Mouse (Mus musculus) stomach, postnatal 0 days (tissue): ENCODE measurements around the gene Ern1. TPM values are rescaled to one million over a fixed set of nuclear protein-coding genes. Genes with fewer than 3 reads are reported as not detected.
A peak's percentile ranks its signal among the peaks of the same experiment; 100 is the strongest.

Experiments
- ATAC-seq: fragments of 200-750 bp; cut with Nextera tagmentation; 2 replicates; pipeline ENCODE4 v1.8.0; 2017; ENCODE audit not compliant: low FRiP score, low TSS enrichment
- DNase-seq: peaks from one replicate; pipeline ENCODE4 v3.0.0-alpha.2; 2016; ENCODE audit warnings: low spot score
- H3K27ac ChIP-seq: fragments of 300-500 bp; sonication (generic); replicated peaks from 2 replicates; pipeline ENCODE4 v1.5.1; 2014; ENCODE audit warnings: mild to moderate bottlenecking, control low read depth
- H3K27me3 ChIP-seq: fragments of 300-500 bp; sonication (generic); 2 replicates; pipeline ENCODE4 v1.6.1; 2014; ENCODE audit warnings: low read length; ENCODE audit not compliant: control insufficient read depth, insufficient read depth
- H3K36me3 ChIP-seq: fragments of 300-500 bp; sonication (generic); 2 replicates; pipeline ENCODE4 v1.6.1; 2014; ENCODE audit warnings: low read length, mixed read lengths; ENCODE audit not compliant: control insufficient read depth, insufficient read depth
- H3K4me1 ChIP-seq: fragments of 300-500 bp; sonication (generic); replicated peaks from 2 replicates; pipeline ENCODE4 v1.6.1; 2014; ENCODE audit warnings: antibody characterized with exemption; ENCODE audit not compliant: control insufficient read depth, insufficient read depth
- H3K4me2 ChIP-seq: fragments of 300-500 bp; sonication (generic); replicated peaks from 2 replicates; pipeline ENCODE4 v1.6.1; 2014; ENCODE audit warnings: low read depth, mild to moderate bottlenecking, control low read depth, moderate library complexity
- H3K4me3 ChIP-seq: fragments of 300-500 bp; sonication (generic); 2 replicates; pipeline ENCODE4 v1.5.1; 2014; ENCODE audit warnings: low read depth, low read length, control low read depth
- H3K9ac ChIP-seq: fragments of 300-500 bp; sonication (generic); 2 replicates; pipeline ENCODE4 v1.6.1; 2014; ENCODE audit warnings: mild to moderate bottlenecking, low read length, control low read depth, mixed read lengths
- H3K9me3 ChIP-seq: fragments of 300-500 bp; sonication (generic); 2 replicates; pipeline ENCODE4 v1.6.1; 2016; ENCODE audit warnings: low read length; ENCODE audit not compliant: control insufficient read depth
- CTCF ChIP-seq: IDR thresholded peaks from 2 replicates; pipeline ENCODE4 v1.5.1; 2016; ENCODE audit warnings: antibody characterized with exemption, low read depth, mild to moderate bottlenecking, moderate library complexity
- EP300 ChIP-seq: optimal IDR thresholded peaks from 2 replicates; pipeline ENCODE3; 2016; ENCODE audit warnings: antibody characterized with exemption
- WGBS: fragments of 180-500 bp; shearing (Covaris S2); extraction: QIAGEN DNeasy Blood & Tissue Kit; methylation state at CpG from one replicate; pipeline ENCODE4 v1.1.7; 2014; 5-methylcytosine and 5-hydroxymethylcytosine counted together
- polyA plus RNA-seq: library from polyadenylated mRNA; unstranded; fragments of >200 nt; fragmentation: Nextera tagmentation; extraction: Ambion mirVana; gene quantifications from 2 replicates; pipeline ENCODE4 v1.2.1, GENCODE M21; 2015

Ern1 gene
- polyA plus RNA-seq, 1 experiment from 2014 or later = 3.7 TPM

GRCm38 (mm10) chr11:106417860-106418259 lies 69.8 kb downstream of the Ern1 start:
- no peak for TF ChIP-seq EP300
- WGBS = 82% methylated on average over 2 of the region's 2 CpGs
- no peaks in the 10 kb centered on the region for H3K4me1 ChIP-seq
- no peak overlapping the region for H3K4me2 ChIP-seq
- H3K27ac ChIP-seq = no peak overlapping the region
- no peaks in the 10 kb centered on the region for H3K27me3 ChIP-seq
- H3K4me3 ChIP-seq = no peak overlapping the region
- no peaks in the 10 kb centered on the region for H3K9me3 ChIP-seq
- ATAC-seq = no peak
- peaks cover 4% of the 10 kb centered on the region for H3K36me3 ChIP-seq
- DNase-seq = no peak
- H3K9ac ChIP-seq = no peak overlapping the region

DNA sequence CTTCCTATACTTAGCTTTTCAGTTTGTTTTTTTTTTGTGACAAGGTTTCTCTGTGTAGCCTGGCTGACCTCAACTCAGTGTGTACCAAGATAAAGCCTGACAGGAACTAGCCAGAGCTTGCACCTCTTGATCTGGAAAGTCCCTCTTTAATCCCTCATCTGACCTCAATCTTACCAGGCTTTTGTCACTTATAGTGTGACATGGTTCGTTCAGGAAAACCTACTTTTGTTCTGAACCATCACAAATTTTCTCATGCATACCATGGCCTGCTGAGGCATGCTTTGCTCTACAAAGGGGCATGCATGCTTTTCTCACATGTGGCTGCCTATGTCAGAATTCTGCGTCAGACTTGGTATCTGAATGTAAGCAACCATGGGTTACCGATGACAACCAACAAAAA lies 71.3 kb downstream of the Ern1 start:
- no peak overlapping the region for H3K4me3 ChIP-seq
- H3K4me1 ChIP-seq = no peaks in the 10 kb centered on the region
- H3K27ac ChIP-seq = peak overlapping the region; percentile 13; the same call in 1 of the 2 replicates
- ATAC-seq (no peak), DNase-seq (no peak)
- H3K36me3 ChIP-seq = 0 out of 2 replicates have a peak, but pooled peaks cover 3% of the 10 kb centered on the region
- H3K9ac ChIP-seq = no peak overlapping the region
- TF ChIP-seq CTCF = no peak
- TF ChIP-seq EP300 = no peak
- H3K27me3 ChIP-seq = no peaks in the 10 kb centered on the region
- H3K9me3 ChIP-seq = no peaks in the 10 kb centered on the region
- WGBS = 64% methylated on average over 3 of the region's 3 CpGs
- H3K4me2 ChIP-seq = no peak overlapping the region

- Histone ChIP-seq H3K9me3 (no peaks in the 10 kb centered on the region), H3K9ac (no peak overlapping the region), H3K4me2 (no peak overlapping the region), H3K36me3 (peaks cover 11% of the 10 kb centered on the region), H3K4me3 (no peak overlapping the region), H3K27me3 (no peaks in the 10 kb centered on the region), H3K4me1 (no peaks in the 10 kb centered on the region), H3K27ac (no peak overlapping the region)
- TF ChIP-seq CTCF = no peak
- no peak for TF ChIP-seq EP300
- ATAC-seq (no peak), DNase-seq (no peak)
- WGBS = 77% methylated on average over 3 of the region's 3 CpGs
Observed at GRCm38 (mm10) chr11:106412641-106413360, 74.9 kb downstream of the Ern1 start.

- no peak for TF ChIP-seq CTCF
- TF ChIP-seq EP300 = no peak
- Histone ChIP-seq H3K4me2 (no peak overlapping the region), H3K36me3 (peaks cover 18% of the 10 kb centered on the region), H3K27ac (no peak overlapping the region), H3K4me1 (no peaks in the 10 kb centered on the region), H3K27me3 (no peaks in the 10 kb centered on the region), H3K4me3 (no peak overlapping the region), H3K9me3 (no peaks in the 10 kb centered on the region), H3K9ac (no peak overlapping the region)
- ATAC-seq (no peak), DNase-seq (no peak)
- 71% methylated on average over 2 of the region's 2 CpGs for WGBS
Observed at GRCm38 (mm10) chr11:106411157-106411556, 76.5 kb downstream of the Ern1 start.

- no peak overlapping the region for H3K4me3 ChIP-seq
- 59% methylated on average over 3 of the region's 3 CpGs for WGBS
- no peak for TF ChIP-seq CTCF
- no peak for TF ChIP-seq EP300
- peaks cover 18% of the 10 kb centered on the region for H3K36me3 ChIP-seq
- no peaks in the 10 kb centered on the region for H3K4me1 ChIP-seq
- DNase-seq (no peak), ATAC-seq (peak; percentile 38; the same call in 1 of the 2 replicates)
- H3K9ac ChIP-seq = no peak overlapping the region
- no peak overlapping the region for H3K27ac ChIP-seq
- no peaks in the 10 kb centered on the region for H3K9me3 ChIP-seq
- H3K27me3 ChIP-seq = no peaks in the 10 kb centered on the region
- no peak overlapping the region for H3K4me2 ChIP-seq
Observed at GRCm38 (mm10) chr11:106410507-106410906, 77.1 kb downstream of the Ern1 start.

GRCm38 (mm10) chr11:106410011-106410410 lies 77.6 kb downstream of the Ern1 start:
- H3K9me3 ChIP-seq = no peaks in the 10 kb centered on the region
- H3K27ac ChIP-seq = no peak overlapping the region
- 69% methylated on average over 4 of the region's 4 CpGs for WGBS
- no peak for DNase-seq
- H3K4me1 ChIP-seq = no peaks in the 10 kb centered on the region
- H3K27me3 ChIP-seq = no peaks in the 10 kb centered on the region
- peaks cover 21% of the 10 kb centered on the region for H3K36me3 ChIP-seq
- peak; percentile 21; the same call in 1 of the 2 replicates for ATAC-seq
- H3K4me2 ChIP-seq = no peak overlapping the region
- TF ChIP-seq CTCF (no peak), EP300 (no peak)
- no peak overlapping the region for H3K4me3 ChIP-seq
- no peak overlapping the region for H3K9ac ChIP-seq
